Mouse (Mus musculus) limb, embryonic 14.5 days (tissue): ENCODE data around the gene Rgs13. TPM values are rescaled to one million over a fixed set of nuclear protein-coding genes. Genes with fewer than 3 reads are reported as not detected.

ENCODE experiments used
- ATAC-seq: fragments of 200-750 bp; cut with Nextera tagmentation; 2 replicates; pipeline ENCODE4 v1.8.0; 2017; ENCODE audit warnings: low read depth, moderate number of reproducible peaks, moderate TSS enrichment; ENCODE audit not compliant: low FRiP score
- DNase-seq: peaks from one replicate; pipeline ENCODE4 v3.0.0-alpha.2; 2015; ENCODE audit warnings: low spot score
- H3K27ac ChIP-seq: fragments of 300-500 bp; sonication (generic); replicated peaks from 2 replicates; pipeline ENCODE4 v1.5.1; 2014; ENCODE audit warnings: low read depth, mild to moderate bottlenecking, low read length, moderate library complexity, mixed read lengths
- H3K27me3 ChIP-seq: fragments of 300-500 bp; sonication (generic); 2 replicates; pipeline ENCODE4 v1.6.1; 2014; ENCODE audit warnings: low read length, mixed read lengths; ENCODE audit not compliant: control insufficient read depth, insufficient read depth
- H3K36me3 ChIP-seq: fragments of 300-500 bp; sonication (generic); 2 replicates; pipeline ENCODE4 v1.6.1; 2014; ENCODE audit warnings: mild to moderate bottlenecking, low read length, moderate library complexity, mixed read lengths; ENCODE audit not compliant: control insufficient read depth, insufficient read depth
- H3K4me1 ChIP-seq: fragments of 300-500 bp; sonication (generic); 2 replicates; pipeline ENCODE4 v1.6.1; 2014; ENCODE audit warnings: antibody characterized with exemption, low read length, mixed read lengths; ENCODE audit not compliant: control insufficient read depth, insufficient read depth
- H3K4me2 ChIP-seq: fragments of 300-500 bp; sonication (generic); replicated peaks from 2 replicates; pipeline ENCODE4 v1.6.1; 2014; ENCODE audit warnings: low read depth, mild to moderate bottlenecking, low read length, moderate library complexity; ENCODE audit not compliant: severe bottlenecking
- H3K4me3 ChIP-seq: fragments of 300-500 bp; sonication (generic); replicated peaks from 2 replicates; pipeline ENCODE4 v1.5.1; 2014; ENCODE audit warnings: low read length
- H3K9ac ChIP-seq: fragments of 300-500 bp; sonication (generic); 2 replicates; pipeline ENCODE4 v1.6.1; 2014; ENCODE audit warnings: mild to moderate bottlenecking, low read depth, low read length, moderate library complexity; ENCODE audit not compliant: severe bottlenecking
- H3K9me3 ChIP-seq: fragments of 300-500 bp; sonication (generic); 2 replicates; pipeline ENCODE4 v1.6.1; 2016; ENCODE audit warnings: low read length; ENCODE audit not compliant: control insufficient read depth
- POLR2A ChIP-seq: fragments of 200-500 bp; IDR thresholded peaks from 2 replicates; pipeline ENCODE4 v1.8.0; 2012; ENCODE audit warnings: inconsistent platforms, mild to moderate bottlenecking, moderate library complexity, borderline replicate concordance; ENCODE audit not compliant: insufficient read depth, insufficient read length; ENCODE audit errors: extremely low read depth
- WGBS: fragments of 180-500 bp; shearing (Covaris S2); extraction: QIAGEN DNeasy Blood & Tissue Kit; methylation state at CpG from one replicate; pipeline ENCODE4 v1.1.7; 2014; 5-methylcytosine and 5-hydroxymethylcytosine counted together
- polyA plus RNA-seq, 2 experiments: library from polyadenylated mRNA; depleted of rRNA in 1 of 2; stranded (reverse) in 1 of 2; unstranded in 1 of 2; fragments of >200 nt; fragmentation: Nextera tagmentation in 1 of 2; extraction: Ambion mirVana in 1 of 2; gene quantifications; 2 replicates each; pipeline versions ENCODE4 v1.2.1 to v1.2.3; 2012 to 2014

Rgs13 gene
- polyA plus RNA-seq, 2 experiments, result 0.23 to 0.67 TPM

- H3K36me3 ChIP-seq, result no peaks in the 10 kb centered on the region
- 0 out of 2 replicates have a peak, but pooled peaks cover 4% of the 10 kb centered on the region for H3K4me1 ChIP-seq
- no peak overlapping the region for H3K27ac ChIP-seq
- H3K4me3 ChIP-seq, result no peak overlapping the region
- no peaks in the 10 kb centered on the region for H3K9me3 ChIP-seq
- WGBS, result 77% methylated on average over 4 of the region's 4 CpGs
- no peak for DNase-seq
- no peak for TF ChIP-seq POLR2A
- no peaks in the 10 kb centered on the region for H3K27me3 ChIP-seq
- H3K9ac ChIP-seq, result no peak overlapping the region
- H3K4me2 ChIP-seq, result no peak overlapping the region
- ATAC-seq, result no peak
These were observed 8.0 kb upstream of the Rgs13 start for GRCm38 (mm10) chr1:144184955-144185715.

DNA sequence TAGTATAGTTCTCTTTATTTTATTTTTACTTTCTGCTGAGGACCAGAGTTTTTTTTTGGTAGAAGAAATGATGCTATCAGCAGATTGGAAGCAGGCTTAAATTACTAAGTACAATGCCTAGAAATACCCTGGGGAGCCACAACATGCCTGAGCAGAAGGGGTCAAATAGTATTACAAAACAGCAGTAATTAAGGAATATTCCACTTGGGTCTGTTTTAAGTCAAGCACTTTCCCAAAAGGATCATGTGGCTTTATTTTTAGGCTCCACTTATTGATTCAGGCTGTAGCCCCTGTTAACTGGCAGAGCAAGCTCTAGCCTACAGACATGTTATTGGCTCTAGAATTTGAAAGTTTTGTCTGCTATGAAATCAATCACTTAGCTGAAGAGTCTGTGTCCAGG, 6.5 kb upstream of the Rgs13 start:
- H3K9me3 ChIP-seq, result no peaks in the 10 kb centered on the region
- no peak overlapping the region for H3K9ac ChIP-seq
- peak; percentile 45 for DNase-seq
- H3K27ac ChIP-seq, result no peak overlapping the region
- H3K4me2 ChIP-seq, result no peak overlapping the region
- TF ChIP-seq POLR2A, result no peak
- 0 out of 2 replicates have a peak, but pooled peaks cover 4% of the 10 kb centered on the region for H3K4me1 ChIP-seq
- no peak overlapping the region for H3K4me3 ChIP-seq
- ATAC-seq, result 0 out of 2 replicates have a peak, but pooled peaks have one; percentile 47
- no peaks in the 10 kb centered on the region for H3K27me3 ChIP-seq
- H3K36me3 ChIP-seq, result no peaks in the 10 kb centered on the region

GRCm38 (mm10) chr1:144179559-144179958, 2.4 kb upstream of the Rgs13 start:
- Histone ChIP-seq H3K36me3 (no peaks in the 10 kb centered on the region), H3K27ac (no peak overlapping the region), H3K27me3 (no peaks in the 10 kb centered on the region), H3K9ac (no peak overlapping the region), H3K4me3 (no peak overlapping the region), H3K4me1 (0 out of 2 replicates have a peak, but pooled peaks cover 4% of the 10 kb centered on the region), H3K4me2 (no peak overlapping the region), H3K9me3 (no peaks in the 10 kb centered on the region)
- ATAC-seq, result no peak
- DNase-seq, result no peak
- no peak for TF ChIP-seq POLR2A
- 94% methylated on average over 4 of the region's 4 CpGs for WGBS

GRCm38 (mm10) chr1:144178281-144178957, 1.2 kb upstream of the Rgs13 start:
- Histone ChIP-seq H3K4me3 (no peak overlapping the region), H3K9ac (no peak overlapping the region), H3K27ac (no peak overlapping the region), H3K27me3 (no peaks in the 10 kb centered on the region), H3K4me2 (no peak overlapping the region), H3K9me3 (no peaks in the 10 kb centered on the region), H3K4me1 (no peaks in the 10 kb centered on the region), H3K36me3 (no peaks in the 10 kb centered on the region)
- ATAC-seq (no peak), DNase-seq (no peak)
- 78% methylated on average over 9 of the region's 9 CpGs for WGBS
- TF ChIP-seq POLR2A, result no peak

DNA sequence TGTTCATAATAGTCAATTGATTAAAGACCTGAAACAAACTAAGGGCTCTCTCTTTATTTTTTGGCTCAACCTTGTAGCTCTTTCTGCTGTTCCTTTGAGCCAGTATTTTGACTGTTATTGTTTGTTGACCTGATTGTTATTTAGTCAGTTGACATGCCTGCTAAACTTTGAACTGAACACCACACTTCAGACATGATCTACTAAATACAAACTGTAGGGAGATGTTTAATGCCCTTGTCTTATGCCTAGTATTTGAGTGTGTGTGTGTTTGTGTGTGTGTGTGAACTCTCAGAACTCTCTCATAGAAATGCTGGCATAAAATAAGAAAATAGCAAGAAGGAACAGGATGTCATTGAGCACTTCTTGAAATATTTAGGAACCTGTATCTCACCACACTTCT, 448 bp upstream of the Rgs13 start:
- no peak overlapping the region for H3K4me2 ChIP-seq
- H3K9me3 ChIP-seq, result no peaks in the 10 kb centered on the region
- H3K4me1 ChIP-seq, result no peaks in the 10 kb centered on the region
- no peak overlapping the region for H3K4me3 ChIP-seq
- H3K36me3 ChIP-seq, result no peaks in the 10 kb centered on the region
- no peak for ATAC-seq
- no peak for TF ChIP-seq POLR2A
- H3K27ac ChIP-seq, result no peak overlapping the region
- H3K27me3 ChIP-seq, result no peaks in the 10 kb centered on the region
- DNase-seq, result no peak
- H3K9ac ChIP-seq, result no peak overlapping the region
